Mouse (Mus musculus) limb, embryonic 12.5 days (tissue): ENCODE measurements around the gene Ttc28. TPM values are rescaled to one million over a fixed set of nuclear protein-coding genes. Genes with fewer than 3 reads are reported as not detected.
A peak's percentile ranks its signal among the peaks of the same experiment; 100 is the strongest.

Source experiments
- ATAC-seq: fragments of 200-750 bp; cut with Nextera tagmentation; 2 replicates; pipeline ENCODE4 v1.8.0; 2017; ENCODE audit warnings: low read depth, moderate TSS enrichment; ENCODE audit not compliant: insufficient number of reproducible peaks, insufficient read depth, low FRiP score, low TSS enrichment
- H3K27ac ChIP-seq: fragments of 300-500 bp; sonication (generic); 2 replicates; pipeline ENCODE4 v1.5.1; 2016; ENCODE audit warnings: mild to moderate bottlenecking, moderate library complexity
- H3K27me3 ChIP-seq: fragments of 300-500 bp; sonication (generic); 2 replicates; pipeline ENCODE4 v1.6.1; 2016; ENCODE audit warnings: mild to moderate bottlenecking, moderate library complexity
- H3K36me3 ChIP-seq: fragments of 300-500 bp; sonication (generic); 2 replicates; pipeline ENCODE4 v1.6.1; 2016; ENCODE audit warnings: mild to moderate bottlenecking, moderate library complexity
- H3K4me1 ChIP-seq: fragments of 300-500 bp; sonication (generic); replicated peaks from 2 replicates; pipeline ENCODE4 v1.6.1; 2016
- H3K4me2 ChIP-seq: fragments of 300-500 bp; sonication (generic); 2 replicates; pipeline ENCODE4 v1.6.1; 2016; ENCODE audit warnings: mild to moderate bottlenecking, moderate library complexity
- H3K4me3 ChIP-seq: fragments of 300-500 bp; sonication (generic); replicated peaks from 2 replicates; pipeline ENCODE4 v1.5.1; 2016; ENCODE audit warnings: mild to moderate bottlenecking
- H3K9ac ChIP-seq: fragments of 300-500 bp; sonication (generic); replicated peaks from 2 replicates; pipeline ENCODE4 v1.6.1; 2016; ENCODE audit warnings: mild to moderate bottlenecking, moderate library complexity
- H3K9me3 ChIP-seq: fragments of 300-500 bp; sonication (generic); 2 replicates; pipeline ENCODE4 v1.6.1; 2016; ENCODE audit warnings: mild to moderate bottlenecking, moderate library complexity
- WGBS: fragments of 180-500 bp; shearing (Covaris S2); methylation state at CpG from one replicate; pipeline ENCODE4 v1.1.7; 2016; 5-methylcytosine and 5-hydroxymethylcytosine counted together
- polyA plus RNA-seq: library from polyadenylated mRNA; unstranded; fragments of >200 nt; fragmentation: Nextera tagmentation; extraction: Ambion mirVana; gene quantifications from 2 replicates; pipeline ENCODE4 v1.2.1, GENCODE M21; 2016

Ttc28 gene
- polyA plus RNA-seq, 1 experiment from 2014 or later, result 20.0 TPM

GRCm38 (mm10) chr5:111217447-111218110 is 338.0 kb downstream of the Ttc28 start:
- no peak for ATAC-seq
- 61% methylated on average over 18 of the region's 18 CpGs for WGBS
- Histone ChIP-seq H3K9me3 (no peaks in the 10 kb centered on the region), H3K27ac (peak overlapping the region; percentile 35; the same call in 1 of the 2 replicates), H3K36me3 (no peaks in the 10 kb centered on the region), H3K4me2 (no peak overlapping the region), H3K9ac (no peak overlapping the region), H3K4me3 (no peak overlapping the region), H3K27me3 (no peaks in the 10 kb centered on the region), H3K4me1 (peaks cover 51% of the 10 kb centered on the region)

- 65% methylated on average over 6 of the region's 6 CpGs for WGBS
- 0 out of 2 replicates have a peak overlapping the region, but pooled peaks have one; percentile 7 for H3K27ac ChIP-seq
- peaks cover 6% of the 10 kb centered on the region for H3K36me3 ChIP-seq
- H3K27me3 ChIP-seq, result no peaks in the 10 kb centered on the region
- no peaks in the 10 kb centered on the region for H3K9me3 ChIP-seq
- ATAC-seq, result no peak
- no peak overlapping the region for H3K4me3 ChIP-seq
- no peak overlapping the region for H3K4me2 ChIP-seq
- H3K4me1 ChIP-seq, result peaks cover 51% of the 10 kb centered on the region
- H3K9ac ChIP-seq, result no peak overlapping the region
Measured at GRCm38 (mm10) chr5:111218111-111218891, 338.7 kb downstream of the Ttc28 start.

GRCm38 (mm10) chr5:111218998-111219397 is 339.4 kb downstream of the Ttc28 start:
- peaks cover 54% of the 10 kb centered on the region for H3K4me1 ChIP-seq

GRCm38 (mm10) chr5:111220679-111221380 is 341.2 kb downstream of the Ttc28 start:
- Histone ChIP-seq H3K4me1 (peaks cover 58% of the 10 kb centered on the region), H3K9ac (peak overlapping the region; percentile 34; the same call in 1 of the 2 replicates), H3K4me2 (no peak overlapping the region), H3K27ac (0 out of 2 replicates have a peak overlapping the region, but pooled peaks have one; percentile 35), H3K27me3 (no peaks in the 10 kb centered on the region), H3K4me3 (no peak overlapping the region), H3K36me3 (peaks cover 29% of the 10 kb centered on the region), H3K9me3 (no peaks in the 10 kb centered on the region)
- ATAC-seq, result no peak
- WGBS, result 61% methylated on average over 16 of the region's 16 CpGs

More at GRCm38 (mm10) chr5:111218998-111219397, 339.4 kb downstream of the Ttc28 start:
- 0 out of 2 replicates have a peak overlapping the region, but pooled peaks have one; percentile 7 for H3K27ac ChIP-seq
- no peak for ATAC-seq
- no peak overlapping the region for H3K4me2 ChIP-seq
- WGBS, result 87% methylated on average over 5 of the region's 5 CpGs
- no peak overlapping the region for H3K4me3 ChIP-seq
- H3K9me3 ChIP-seq, result no peaks in the 10 kb centered on the region
- no peaks in the 10 kb centered on the region for H3K27me3 ChIP-seq
- no peak overlapping the region for H3K9ac ChIP-seq
- H3K36me3 ChIP-seq, result peaks cover 13% of the 10 kb centered on the region

- no peak for ATAC-seq
- 49% methylated on average over 10 of the region's 11 CpGs for WGBS
- Histone ChIP-seq H3K4me1 (peaks cover 58% of the 10 kb centered on the region), H3K4me3 (no peak overlapping the region), H3K27ac (no peak overlapping the region), H3K9ac (no peak overlapping the region), H3K4me2 (no peak overlapping the region), H3K36me3 (peaks cover 37% of the 10 kb centered on the region), H3K27me3 (no peaks in the 10 kb centered on the region), H3K9me3 (no peaks in the 10 kb centered on the region)
Measured at GRCm38 (mm10) chr5:111222820-111223219, 343.2 kb downstream of the Ttc28 start.

- no peak overlapping the region for H3K27ac ChIP-seq
- no peak overlapping the region for H3K4me2 ChIP-seq
- H3K27me3 ChIP-seq, result no peaks in the 10 kb centered on the region
- no peak overlapping the region for H3K4me3 ChIP-seq
- 40% methylated on average over 11 of the region's 11 CpGs for WGBS
- peaks cover 47% of the 10 kb centered on the region for H3K36me3 ChIP-seq
- no peak overlapping the region for H3K9ac ChIP-seq
- no peak for ATAC-seq
- H3K4me1 ChIP-seq, result peaks cover 65% of the 10 kb centered on the region
- no peaks in the 10 kb centered on the region for H3K9me3 ChIP-seq
Measured at GRCm38 (mm10) chr5:111225306-111225705, 345.7 kb downstream of the Ttc28 start.

GRCm38 (mm10) chr5:111226486-111226885 is 346.9 kb downstream of the Ttc28 start:
- H3K4me2 ChIP-seq, result no peak overlapping the region
- H3K9me3 ChIP-seq, result no peaks in the 10 kb centered on the region
- peaks cover 51% of the 10 kb centered on the region for H3K36me3 ChIP-seq
- 83% methylated on average over 10 of the region's 10 CpGs for WGBS
- H3K4me3 ChIP-seq, result no peak overlapping the region
- H3K27ac ChIP-seq, result no peak overlapping the region
- peaks cover 71% of the 10 kb centered on the region for H3K4me1 ChIP-seq
- no peak for ATAC-seq
- no peaks in the 10 kb centered on the region for H3K27me3 ChIP-seq
- H3K9ac ChIP-seq, result no peak overlapping the region

GRCm38 (mm10) chr5:111227850-111228249 is 348.2 kb downstream of the Ttc28 start:
- no peak overlapping the region for H3K4me3 ChIP-seq
- no peaks in the 10 kb centered on the region for H3K9me3 ChIP-seq
- 10% methylated on average over 5 of the region's 5 CpGs for WGBS
- peaks cover 85% of the 10 kb centered on the region for H3K4me1 ChIP-seq
- H3K27me3 ChIP-seq, result no peaks in the 10 kb centered on the region
- ATAC-seq, result no peak
- peak overlapping the region; percentile 16; the same call in 1 of the 2 replicates for H3K4me2 ChIP-seq
- H3K9ac ChIP-seq, result 0 out of 2 replicates have a peak overlapping the region, but pooled peaks have one; percentile 31
- peaks cover 61% of the 10 kb centered on the region for H3K36me3 ChIP-seq
- peak overlapping the region; percentile 51 for H3K27ac ChIP-seq

- Histone ChIP-seq H3K27ac (peak overlapping the region; percentile 51), H3K4me2 (peak overlapping the region; percentile 16; the same call in 1 of the 2 replicates), H3K9ac (no peak overlapping the region), H3K27me3 (no peaks in the 10 kb centered on the region), H3K4me1 (peaks cover 91% of the 10 kb centered on the region), H3K4me3 (no peak overlapping the region), H3K36me3 (peaks cover 60% of the 10 kb centered on the region), H3K9me3 (no peaks in the 10 kb centered on the region)
- ATAC-seq, result no peak
- 34% methylated on average over 14 of the region's 14 CpGs for WGBS
Measured at GRCm38 (mm10) chr5:111228302-111229040, 348.9 kb downstream of the Ttc28 start.

GRCm38 (mm10) chr5:111229041-111229394 is 349.4 kb downstream of the Ttc28 start:
- peaks cover 55% of the 10 kb centered on the region for H3K36me3 ChIP-seq
- no peaks in the 10 kb centered on the region for H3K9me3 ChIP-seq
- ATAC-seq, result no peak
- H3K27ac ChIP-seq, result peak overlapping the region; percentile 51; the same call in 1 of the 2 replicates
- H3K4me1 ChIP-seq, result peaks cover 89% of the 10 kb centered on the region
- no peak overlapping the region for H3K4me3 ChIP-seq
- H3K4me2 ChIP-seq, result no peak overlapping the region
- no peaks in the 10 kb centered on the region for H3K27me3 ChIP-seq
- H3K9ac ChIP-seq, result no peak overlapping the region
- 70% methylated on average over 12 of the region's 12 CpGs for WGBS
